Mouse (Mus musculus): ENCODE measurements around the gene Krtcap2.

Gene Krtcap2

DNA sequence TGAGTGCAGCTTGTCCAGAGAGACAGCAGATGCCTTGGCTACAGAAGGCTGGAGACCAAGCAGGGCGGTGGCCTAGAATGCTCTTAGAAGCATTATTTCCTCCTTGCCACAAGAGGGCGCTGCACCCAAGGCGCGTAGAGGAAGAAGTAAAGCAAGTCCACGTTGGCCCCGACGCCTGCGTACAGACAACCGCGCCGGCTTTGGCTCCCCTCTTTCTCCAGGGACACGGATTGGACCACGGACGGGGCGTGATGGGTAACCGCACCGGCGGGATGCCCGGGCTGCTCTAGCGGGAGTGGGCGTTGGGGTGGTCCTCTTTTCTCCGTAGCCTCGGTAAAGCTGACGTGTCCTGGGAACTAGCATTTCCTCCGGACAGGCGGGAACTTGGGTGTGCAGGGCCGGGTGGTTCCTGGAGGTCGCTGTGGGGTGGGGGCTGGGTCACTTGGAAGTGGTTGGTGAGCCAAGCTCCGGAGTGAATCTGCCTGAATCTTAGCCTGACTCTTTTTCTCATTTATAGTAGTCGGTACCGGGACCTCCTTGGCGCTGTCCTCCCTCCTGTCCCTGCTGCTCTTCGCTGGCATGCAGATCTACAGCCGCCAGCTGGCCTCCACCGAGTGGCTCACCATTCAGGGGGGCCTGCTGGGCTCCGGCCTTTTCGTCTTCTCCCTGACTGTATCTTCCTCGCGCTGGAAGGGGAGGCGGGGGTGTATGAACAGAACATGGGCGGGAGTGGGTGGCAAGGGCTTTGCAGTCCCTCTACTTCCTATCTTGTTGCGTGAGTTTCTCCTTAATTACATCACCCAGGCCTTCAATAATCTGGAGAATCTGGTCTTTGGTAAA lies 715 bp downstream of the Krtcap2 start, which contains the start of gene Trim46:
Gene Trim46, minus strand, starts transcription at position 49 of the 840 bp plus-strand sequence.
- peak; percentile 85 to 92 for DNase-seq (ENCODE audit: low spot score in 2 of 2)

DNA sequence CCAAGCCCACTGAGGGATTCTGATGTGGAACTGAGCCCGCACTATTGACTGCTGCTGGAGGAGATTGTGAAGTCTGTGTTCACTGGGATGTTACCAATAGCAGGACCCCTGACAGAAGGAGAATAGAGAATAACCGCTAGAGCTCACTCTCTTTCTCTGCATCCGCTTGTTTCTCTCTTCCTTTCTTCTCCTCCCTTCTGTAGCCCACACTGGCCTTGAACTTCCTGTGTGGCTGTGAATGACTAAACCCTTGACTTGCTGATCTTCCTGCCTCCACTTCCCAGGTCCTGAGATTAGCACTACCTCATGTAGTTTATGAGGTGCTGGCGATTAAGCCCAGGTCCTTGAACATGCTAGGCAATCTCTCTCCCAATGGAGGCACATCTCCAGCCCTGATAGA lies 1.7 kb downstream of the Krtcap2 start:
- no peak for DNase-seq (ENCODE audit: low spot score in 2 of 2)

DNA sequence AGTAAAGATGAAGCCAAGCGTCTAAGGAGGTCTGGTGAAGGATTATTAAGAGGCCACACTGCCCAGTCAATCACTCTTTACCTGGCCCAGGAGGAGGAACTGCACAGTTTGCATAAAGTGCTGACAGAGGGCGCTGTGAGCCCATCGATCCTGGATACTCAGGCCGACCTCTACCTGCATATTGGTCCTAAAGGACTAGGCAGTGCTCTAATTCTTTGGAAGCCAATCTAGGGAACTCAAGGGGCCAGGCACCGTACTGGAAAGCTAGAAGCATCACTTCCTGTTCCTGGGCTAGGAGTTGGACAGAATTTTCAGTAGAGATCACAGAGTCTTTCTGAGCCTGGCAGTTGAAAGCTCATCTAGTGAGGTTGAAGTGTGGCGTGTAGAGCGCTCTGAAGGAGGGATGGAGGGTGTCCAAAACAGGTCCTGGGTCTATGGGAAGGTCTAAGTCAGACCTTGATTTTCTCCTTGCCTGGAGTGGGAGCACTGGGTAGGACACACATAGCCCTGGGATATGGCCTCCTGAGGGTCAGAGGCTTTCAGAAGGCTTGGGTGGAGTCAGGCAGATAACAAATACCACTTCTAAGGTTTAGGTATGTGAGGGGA lies 4.8 kb downstream of the Krtcap2 start:
- DNase-seq (ENCODE audit: low spot score in 2 of 2), result no peak

DNA sequence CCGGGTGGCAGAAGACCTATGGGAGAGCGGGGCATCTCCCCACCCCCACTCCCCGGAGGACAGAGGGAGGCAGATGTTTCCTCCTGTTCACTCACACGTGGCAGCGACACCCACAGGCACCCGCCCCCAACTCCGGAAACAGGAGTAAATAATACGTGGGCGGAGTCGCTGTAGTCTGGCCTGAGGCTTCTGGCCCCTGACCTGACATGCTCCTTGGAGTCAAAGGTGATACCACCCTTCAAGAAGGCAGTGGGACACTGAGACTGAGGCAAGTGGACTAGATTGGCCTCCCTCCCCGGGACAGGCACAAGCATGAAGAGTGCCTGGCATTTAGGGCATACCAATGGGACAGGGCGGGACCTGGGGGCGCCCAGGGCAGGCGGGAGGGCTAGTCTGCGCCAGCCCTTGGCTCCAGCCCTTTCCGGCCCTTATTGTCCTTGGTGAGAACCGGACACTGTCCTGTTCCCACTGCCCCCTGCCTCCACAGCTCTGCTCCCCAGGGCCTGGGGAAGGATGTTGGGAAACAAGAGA lies 5.7 kb downstream of the Krtcap2 start:
- DNase-seq (ENCODE audit: low spot score in 2 of 2), result no peak

DNA sequence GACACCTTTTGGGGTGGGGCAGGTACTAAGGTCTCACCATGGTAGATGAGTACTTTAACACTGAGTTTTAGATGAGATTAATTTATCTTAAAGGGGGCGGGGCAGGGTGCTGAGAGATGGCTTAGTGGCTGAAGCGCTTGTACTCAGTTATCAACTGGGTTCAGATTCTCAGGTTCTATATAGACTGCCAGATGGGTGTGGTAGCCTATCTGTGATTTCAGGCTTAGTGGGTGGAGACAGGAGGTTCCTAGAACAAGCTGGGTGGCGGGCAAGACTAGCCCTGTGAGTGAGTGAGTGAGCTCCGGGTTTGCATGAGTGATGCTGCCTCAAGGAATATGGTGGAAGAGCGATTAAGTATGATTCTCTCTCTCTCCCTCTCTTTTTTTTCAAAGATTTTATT lies 9.2 kb downstream of the Krtcap2 start:
- DNase-seq (ENCODE audit: low spot score in 2 of 2), result no peak

DNA sequence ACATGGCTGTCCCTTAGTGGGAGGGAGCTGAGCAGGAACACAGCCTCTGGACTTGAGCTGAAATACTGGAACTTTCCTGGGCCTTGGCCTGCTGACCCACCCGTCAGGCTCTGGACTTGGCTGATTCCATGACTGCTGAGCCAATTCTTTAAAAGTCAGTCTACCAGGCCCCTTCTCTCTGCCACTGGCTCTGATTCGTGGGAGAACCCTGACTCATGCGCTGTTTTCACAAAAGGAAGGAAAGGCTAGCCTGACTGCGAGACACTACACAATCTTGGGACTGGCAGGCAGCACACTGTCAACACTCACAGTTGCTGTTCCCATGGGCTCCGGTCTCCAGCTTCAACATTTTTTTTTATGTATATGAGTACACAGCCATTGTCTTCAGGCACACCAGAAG lies 10.4 kb downstream of the Krtcap2 start:
- DNase-seq (ENCODE audit: low spot score in 2 of 2), result no peak

DNA sequence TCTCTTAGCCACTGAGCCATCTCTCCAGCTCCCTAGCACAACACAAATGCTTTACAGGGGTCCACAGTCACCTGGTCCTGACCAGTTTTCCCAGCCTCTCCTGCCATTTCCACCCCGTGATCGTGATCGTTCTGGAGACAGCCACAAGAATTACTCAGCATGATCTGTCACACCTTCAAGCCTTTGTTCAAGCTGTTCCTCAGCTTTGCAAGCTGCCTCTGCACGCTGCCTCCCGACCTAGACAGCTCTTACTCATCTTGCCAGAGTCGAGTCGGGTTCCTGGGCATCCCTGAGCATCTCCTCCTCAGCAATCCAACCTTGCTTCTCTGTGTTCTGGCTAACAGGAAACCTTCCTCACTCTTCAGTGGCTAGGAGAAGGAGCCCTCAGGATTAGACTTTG lies 13.3 kb downstream of the Krtcap2 start, which contains the start of gene Dpm3:
Gene Dpm3, plus strand, starts transcription at position 283 of the 400 bp plus-strand sequence.
- no peak for DNase-seq (ENCODE audit: low spot score in 2 of 2)

DNA sequence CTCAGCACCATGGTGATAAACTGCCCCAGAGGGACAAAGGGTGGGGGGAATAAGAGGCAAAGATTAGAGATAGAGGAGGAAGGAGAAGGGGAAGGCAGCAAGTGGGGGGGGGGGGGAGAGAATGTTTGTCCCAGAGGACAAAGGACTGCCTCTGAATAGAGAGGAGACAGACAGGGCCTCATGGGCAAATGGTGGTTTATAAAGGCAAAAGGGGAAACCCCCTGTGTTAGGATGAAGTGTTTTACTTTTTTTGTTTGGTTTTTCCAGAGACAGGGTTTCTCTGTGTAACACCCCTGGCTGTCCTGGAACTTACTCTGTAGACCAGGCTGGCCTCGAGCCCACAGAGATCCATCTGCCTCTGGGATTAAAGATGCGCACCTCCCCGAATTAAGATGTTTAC lies 14.4 kb downstream of the Krtcap2 start:
- DNase-seq (ENCODE audit: low spot score in 2 of 2), result no peak

DNA sequence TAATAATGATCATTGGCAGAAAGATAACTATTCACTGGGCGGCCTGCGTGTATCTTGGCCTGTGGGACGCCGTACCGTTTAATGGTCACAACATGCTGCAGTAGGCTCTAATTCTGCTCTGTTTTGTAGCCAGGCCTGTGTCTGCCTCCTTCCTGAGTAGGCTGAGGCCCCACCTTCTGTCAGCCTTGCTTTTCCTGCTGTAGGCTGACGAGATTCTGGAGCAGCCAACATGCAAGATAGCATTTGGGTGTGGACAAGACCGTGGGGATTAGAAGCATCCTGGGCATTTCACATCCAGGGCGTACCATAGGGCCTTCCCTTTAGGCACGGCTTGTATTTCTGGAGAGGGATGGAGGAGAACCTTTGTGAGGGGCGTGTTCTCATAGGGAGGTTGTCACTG lies 16.7 kb downstream of the Krtcap2 start:
- no peak for DNase-seq (ENCODE audit: low spot score in 2 of 2)

DNA sequence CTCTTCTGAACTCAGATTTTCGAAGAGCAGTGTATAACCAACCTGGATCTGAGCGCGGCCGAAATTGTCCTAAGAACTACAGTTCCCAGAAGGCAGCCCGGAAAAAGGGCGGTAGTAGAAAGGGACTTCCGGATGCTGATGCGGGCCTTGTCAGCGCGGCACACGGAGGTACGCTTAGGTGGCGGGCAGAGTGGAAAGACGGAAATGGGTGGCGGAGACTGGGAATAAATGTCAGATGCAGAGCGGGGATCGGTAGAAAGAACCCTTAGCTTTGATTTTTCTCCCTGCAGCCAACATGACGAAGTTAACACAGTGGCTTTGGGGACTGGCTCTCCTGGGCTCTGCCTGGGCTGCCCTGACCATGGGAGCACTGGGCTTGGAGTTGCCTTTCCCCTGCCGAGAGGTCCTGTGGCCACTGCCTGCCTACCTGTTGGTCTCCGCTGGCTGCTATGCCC lies 20.7 kb downstream of the Krtcap2 start:
- DNase-seq (ENCODE audit: low spot score in 2 of 2), result peak in 1 of 2 experiments; percentile 85

DNA sequence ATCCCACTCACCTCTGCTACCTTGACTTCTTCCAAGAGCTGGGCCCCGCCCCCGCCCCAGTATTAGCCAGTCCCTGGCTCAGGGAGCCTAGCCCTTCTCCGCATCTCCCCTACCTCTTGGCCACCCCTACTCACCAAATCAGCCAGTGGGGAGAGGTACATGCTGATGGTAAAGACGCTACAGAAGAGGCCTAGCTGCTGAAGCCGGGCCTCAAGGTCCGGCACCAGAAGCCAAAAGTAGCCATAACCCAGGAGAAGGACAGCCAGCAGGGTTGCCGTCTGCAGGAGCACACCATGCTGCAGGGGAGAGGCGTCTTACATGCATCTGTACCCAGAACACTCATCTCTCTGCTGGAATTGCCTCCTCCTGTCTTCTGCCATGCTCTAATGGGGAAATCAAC lies 23.1 kb downstream of the Krtcap2 start:
- DNase-seq (ENCODE audit: low spot score in 2 of 2), result no peak

DNA sequence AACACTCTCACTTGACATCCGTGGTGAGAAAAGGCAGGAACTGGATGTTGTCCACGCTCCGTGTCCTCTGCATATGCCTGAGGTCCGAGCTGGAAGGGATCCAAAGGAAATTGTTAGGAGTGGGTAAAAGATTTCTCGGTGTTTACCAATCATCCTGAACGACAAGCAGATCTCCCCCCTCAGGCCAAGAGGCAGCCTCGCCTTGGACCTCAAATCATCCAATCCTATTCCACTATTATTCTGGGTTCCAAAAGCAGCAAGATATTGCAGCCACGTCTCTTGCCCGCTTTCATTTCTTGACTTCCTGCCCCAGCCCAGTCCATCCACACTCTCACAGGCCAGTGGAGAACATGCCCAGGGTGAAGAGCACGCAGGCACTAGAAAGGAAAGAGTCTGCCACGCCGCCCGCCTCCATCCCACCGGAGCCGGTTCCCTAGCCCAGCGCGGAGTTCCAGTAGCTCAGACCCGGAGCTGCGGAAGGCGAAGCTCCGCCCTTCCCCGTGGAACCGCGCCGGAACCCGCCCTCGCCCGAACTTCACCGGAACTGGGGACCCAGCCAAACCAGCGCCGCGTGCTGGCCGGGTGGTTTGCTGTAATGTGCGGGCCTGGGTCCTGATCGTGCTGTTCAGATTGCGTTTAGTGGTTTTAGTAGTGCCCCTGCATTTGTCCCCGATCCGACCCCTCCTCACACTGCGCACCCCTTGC lies 24.4 kb downstream of the Krtcap2 start, which contains the start of gene Slc50a1:
Gene Slc50a1, minus strand, starts transcription at position 520 of the 705 bp plus-strand sequence.
- DNase-seq (ENCODE audit: low spot score in 2 of 2), result peak in 1 of 2 experiments; percentile 79

DNA sequence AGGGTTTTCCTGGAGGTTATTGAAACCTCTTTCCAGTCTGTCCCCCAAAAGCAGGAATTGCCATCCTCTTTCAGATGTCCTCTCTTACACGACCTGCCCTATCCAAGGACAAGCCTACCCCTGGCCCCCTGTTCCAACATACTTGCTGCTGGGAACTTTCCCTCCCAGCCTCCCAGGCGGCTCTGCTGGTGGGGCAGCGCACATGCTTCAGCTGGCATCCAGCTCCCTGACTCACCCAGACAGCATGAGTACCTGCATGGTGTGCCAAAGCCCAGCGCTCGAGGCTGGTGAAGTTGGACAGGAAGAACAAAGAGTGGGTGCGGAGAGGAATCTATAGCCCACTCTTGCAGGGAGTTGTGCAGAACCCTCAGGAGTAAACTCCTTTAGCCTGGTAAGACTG lies 25.1 kb downstream of the Krtcap2 start:
- peak in 1 of 2 experiments; percentile 80 for DNase-seq (ENCODE audit: low spot score in 2 of 2)

DNA sequence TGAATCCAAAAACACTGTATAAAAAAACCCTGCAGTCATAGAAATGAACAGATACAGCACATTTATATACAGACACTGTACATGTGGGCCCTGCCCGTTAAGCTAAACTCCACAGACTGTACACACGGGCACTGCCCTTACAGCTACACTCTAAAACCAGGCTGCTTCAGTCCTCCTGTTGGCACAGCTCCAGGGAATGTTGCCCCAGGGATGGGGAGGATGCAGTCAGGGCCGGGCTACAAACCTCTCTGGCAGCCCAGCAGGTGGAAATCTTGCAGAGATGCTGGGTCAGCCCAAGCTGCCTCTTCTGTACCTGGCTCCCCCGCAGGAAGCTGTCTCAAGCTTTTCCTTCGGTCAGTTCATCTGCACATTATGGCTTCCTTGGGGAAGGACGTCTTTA lies 26.0 kb downstream of the Krtcap2 start:
- no peak for DNase-seq (ENCODE audit: low spot score in 2 of 2)

DNA sequence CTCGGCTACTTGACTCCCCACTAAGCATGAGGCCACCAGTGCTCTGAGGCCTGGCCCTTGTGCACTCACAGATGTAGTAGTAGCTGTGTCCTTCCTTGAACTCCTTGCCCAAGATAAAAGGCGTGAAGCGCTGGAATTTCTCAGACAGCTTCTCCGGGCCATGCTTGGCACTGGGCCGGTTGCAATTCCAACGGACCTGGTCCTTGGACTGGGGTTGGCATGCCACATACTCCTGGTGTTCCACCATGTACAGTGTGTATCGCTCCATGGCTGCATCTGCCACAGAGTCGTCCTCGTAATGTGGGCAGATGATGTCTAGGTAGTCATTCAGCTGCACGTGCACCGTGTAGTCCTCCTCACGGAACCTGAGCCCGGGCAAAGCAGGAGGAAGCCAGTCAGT lies 30.3 kb downstream of the Krtcap2 start:
- no peak for DNase-seq (ENCODE audit: low spot score in 2 of 2)

DNA sequence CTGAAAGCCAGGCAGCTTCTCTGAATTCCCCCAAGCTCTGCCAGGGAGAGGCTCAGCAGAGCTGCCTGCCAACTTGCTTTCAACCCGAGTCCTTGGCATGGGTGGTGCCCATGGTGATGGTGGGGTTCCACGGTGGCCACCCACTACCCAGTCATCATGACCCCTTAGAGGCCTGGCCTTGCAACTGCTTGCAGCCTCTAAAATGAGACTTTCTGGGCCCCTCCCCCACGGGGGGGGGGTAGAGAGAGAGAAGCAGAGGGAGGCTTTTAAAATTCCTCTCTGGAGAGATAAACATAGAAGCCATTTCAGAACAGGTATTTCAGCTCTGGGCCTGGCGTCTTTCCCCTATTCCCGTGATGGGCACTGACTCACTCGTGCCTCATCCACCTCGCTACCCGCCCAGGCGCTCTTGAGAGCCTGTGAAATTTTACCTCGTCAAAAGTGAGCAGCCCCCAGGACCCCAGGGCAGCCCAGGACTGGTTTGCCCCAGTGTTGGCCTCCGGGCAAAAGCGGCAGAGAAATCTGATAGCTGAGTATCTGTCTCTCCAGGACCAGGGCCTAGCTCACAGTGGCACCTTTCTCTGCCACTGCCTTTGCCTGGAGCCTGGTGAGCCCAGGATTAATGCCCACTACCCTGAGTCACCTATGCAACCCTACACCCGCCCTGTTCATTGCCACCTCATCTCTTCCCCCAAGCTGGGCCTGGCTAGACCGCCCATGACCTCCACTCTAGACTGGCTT lies 31.7 kb downstream of the Krtcap2 start:
- DNase-seq (ENCODE audit: low spot score in 2 of 2), result peak in 1 of 2 experiments; percentile 50

DNA sequence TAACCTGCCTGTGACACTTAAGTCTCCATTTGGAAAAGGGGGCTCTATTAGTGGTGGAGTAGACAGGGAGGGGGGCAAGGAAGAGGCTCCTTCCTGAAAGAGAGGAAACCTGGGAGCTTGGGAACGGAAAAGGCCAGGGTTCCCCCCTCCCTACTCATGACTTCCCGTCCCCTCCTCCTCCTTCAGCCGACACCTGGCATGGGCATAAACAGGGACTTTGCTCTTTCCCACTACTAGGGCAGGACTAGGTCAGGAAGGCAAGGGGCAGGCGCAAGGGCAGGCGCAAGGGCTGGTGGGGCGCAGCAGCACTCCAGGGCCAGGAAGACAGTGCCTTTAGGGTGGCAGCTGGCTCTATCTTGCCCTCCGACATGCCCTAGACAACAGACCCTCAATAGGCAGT lies 32.3 kb downstream of the Krtcap2 start:
- no peak for DNase-seq (ENCODE audit: low spot score in 2 of 2)

DNA sequence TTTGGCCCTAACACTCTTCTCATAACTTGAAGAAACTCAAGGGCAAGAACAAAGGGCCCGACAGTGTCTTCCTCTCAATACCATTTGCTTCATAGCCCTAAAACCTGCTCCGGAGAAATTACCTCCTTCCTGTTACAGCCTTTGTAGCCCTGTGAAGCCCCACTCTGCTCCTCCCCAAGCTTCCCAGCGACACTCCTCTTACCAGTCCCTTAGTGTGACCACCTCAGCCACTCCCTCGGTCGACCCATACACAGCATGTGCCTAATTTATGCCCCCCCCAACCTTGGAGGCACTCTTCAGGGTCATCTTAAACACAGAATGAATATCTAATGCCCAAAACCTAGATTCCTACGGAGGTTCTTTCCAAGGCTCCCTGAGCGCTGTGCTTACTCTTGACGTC lies 32.9 kb downstream of the Krtcap2 start:
- no peak for DNase-seq (ENCODE audit: low spot score in 2 of 2)

DNA sequence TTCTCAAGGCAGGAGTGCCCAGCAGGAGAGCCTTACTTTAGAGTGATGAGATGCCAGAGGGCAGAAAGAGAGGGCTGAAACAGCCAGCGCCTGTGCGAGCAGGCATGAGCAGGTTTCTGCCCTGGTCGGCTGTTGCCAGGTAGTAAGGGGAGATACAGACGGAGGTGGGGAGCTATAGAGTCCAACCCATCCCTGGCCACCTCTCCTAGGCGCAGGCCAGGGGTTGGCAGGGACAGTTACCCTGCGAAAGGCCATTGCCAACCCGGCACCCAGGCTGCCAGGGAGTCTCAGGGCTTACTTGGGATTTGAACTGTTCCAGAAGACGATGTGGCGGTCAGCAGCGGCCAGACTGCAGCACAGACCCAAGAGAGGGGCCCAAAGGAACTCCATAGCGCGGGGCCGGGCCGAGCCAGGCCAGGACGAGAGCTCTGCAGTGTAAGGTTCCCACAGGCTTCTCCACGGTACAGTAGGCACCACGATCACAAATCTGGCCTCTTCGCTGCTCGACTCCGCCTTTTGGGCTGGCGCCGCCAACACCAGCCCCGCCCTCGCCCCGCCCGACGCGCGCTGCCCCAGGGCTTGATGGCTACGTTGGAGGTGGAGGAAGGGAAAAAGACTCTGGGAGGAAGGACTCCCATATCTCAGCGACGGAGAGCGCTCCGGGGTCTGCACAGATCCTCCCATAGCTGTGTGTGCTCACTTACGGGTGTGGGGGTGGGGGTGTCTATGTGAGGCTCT lies 33.6 kb downstream of the Krtcap2 start:
- DNase-seq (ENCODE audit: low spot score in 2 of 2), result peak in 1 of 2 experiments; percentile 84

DNA sequence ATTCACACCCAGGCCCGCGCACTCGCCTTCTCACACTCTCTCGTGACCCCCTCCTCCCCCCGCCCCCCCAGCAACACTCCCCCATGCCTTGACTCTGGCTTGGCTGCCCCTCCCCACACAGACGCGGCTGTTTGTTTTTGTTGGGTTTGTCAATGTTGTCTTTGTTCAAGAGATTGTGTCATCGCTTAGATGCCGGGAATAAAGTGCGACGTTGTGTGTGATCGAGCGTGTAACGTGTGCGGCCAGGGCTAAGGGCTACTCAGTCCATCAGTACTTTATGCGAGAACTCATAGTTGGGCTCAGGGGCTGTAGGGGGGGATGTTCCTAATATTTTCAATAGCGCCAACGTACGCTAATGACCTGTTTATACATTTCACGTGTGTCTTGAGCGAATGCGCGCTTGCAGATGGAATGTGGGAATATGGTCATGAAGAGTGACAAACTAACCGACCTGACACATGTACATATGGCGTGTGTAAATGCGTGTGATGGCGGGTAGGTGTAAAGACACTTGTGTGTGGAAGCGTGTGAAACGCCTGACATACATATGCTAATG lies 34.4 kb downstream of the Krtcap2 start:
- peak in 1 of 2 experiments; percentile 47 for DNase-seq (ENCODE audit: low spot score in 2 of 2)
